Mouse (Mus musculus) neural tube, embryonic 11.5 days (tissue): ENCODE data around the gene Bcas1. TPM values are rescaled to one million over a fixed set of nuclear protein-coding genes. Genes with fewer than 3 reads are reported as not detected.
A peak's percentile ranks its signal among the peaks of the same experiment; 100 is the strongest.

ENCODE experiments used
- ATAC-seq: fragments of 200-750 bp; cut with Nextera tagmentation; 2 replicates; pipeline ENCODE4 v1.8.0; 2017; ENCODE audit warnings: moderate number of reproducible peaks, mild to moderate bottlenecking, moderate TSS enrichment, moderate library complexity; ENCODE audit not compliant: insufficient read depth, low FRiP score, low TSS enrichment
- DNase-seq: peaks from one replicate; pipeline ENCODE4 v3.0.0-alpha.2; 2015; ENCODE audit warnings: low spot score
- H3K27ac ChIP-seq: fragments of 300-500 bp; sonication (generic); 2 replicates; pipeline ENCODE4 v1.5.1; 2014; ENCODE audit warnings: low read depth, mild to moderate bottlenecking, low read length
- H3K27me3 ChIP-seq: fragments of 300-500 bp; sonication (generic); 2 replicates; pipeline ENCODE4 v1.6.1; 2014; ENCODE audit warnings: mild to moderate bottlenecking, low read length, mixed read lengths; ENCODE audit not compliant: control insufficient read depth, insufficient read depth
- H3K36me3 ChIP-seq: fragments of 300-500 bp; sonication (generic); 2 replicates; pipeline ENCODE4 v1.6.1; 2014; ENCODE audit warnings: mild to moderate bottlenecking, low read length, moderate library complexity, mixed read lengths; ENCODE audit not compliant: control insufficient read depth, insufficient read depth
- H3K4me1 ChIP-seq: fragments of 300-500 bp; sonication (generic); 2 replicates; pipeline ENCODE4 v1.6.1; 2014; ENCODE audit warnings: low read length, mixed read lengths; ENCODE audit not compliant: control insufficient read depth, insufficient read depth
- H3K4me2 ChIP-seq: fragments of 300-500 bp; sonication (generic); 2 replicates; pipeline ENCODE4 v1.6.1; 2014; ENCODE audit warnings: low read depth, mild to moderate bottlenecking, moderate library complexity
- H3K4me3 ChIP-seq: fragments of 300-500 bp; sonication (generic); 2 replicates; pipeline ENCODE4 v1.5.1; 2014; ENCODE audit warnings: low read depth, low read length
- H3K9ac ChIP-seq: fragments of 300-500 bp; sonication (generic); 2 replicates; pipeline ENCODE4 v1.6.1; 2014; ENCODE audit warnings: mild to moderate bottlenecking, low read length
- H3K9me3 ChIP-seq: fragments of 300-500 bp; sonication (generic); 2 replicates; pipeline ENCODE4 v1.6.1; 2016; ENCODE audit warnings: low read length; ENCODE audit not compliant: control insufficient read depth
- WGBS: fragments of 180-500 bp; shearing (Covaris S2); extraction: QIAGEN DNeasy Blood & Tissue Kit; methylation state at CpG from one replicate; pipeline ENCODE4 v1.1.7; 2014; 5-methylcytosine and 5-hydroxymethylcytosine counted together
- polyA plus RNA-seq: library from polyadenylated mRNA; unstranded; fragments of >200 nt; fragmentation: Nextera tagmentation; extraction: Ambion mirVana; gene quantifications from 2 replicates; pipeline ENCODE4 v1.2.1, GENCODE M21; 2014

Gene Bcas1
- polyA plus RNA-seq, 1 experiment from 2014 or later, result 1.2 TPM

- Histone ChIP-seq H3K4me3 (no peak overlapping the region), H3K36me3 (no peaks in the 10 kb centered on the region)
Observed at GRCm38 (mm10) chr2:170349096-170349495, 78.5 kb downstream of the Bcas1 start.

GRCm38 (mm10) chr2:170347131-170347765 lies 80.4 kb downstream of the Bcas1 start:
- Histone ChIP-seq H3K4me3 (no peak overlapping the region), H3K4me1 (peaks cover 18% of the 10 kb centered on the region), H3K4me2 (no peak overlapping the region), H3K9ac (no peak overlapping the region), H3K36me3 (no peaks in the 10 kb centered on the region), H3K27me3 (no peaks in the 10 kb centered on the region), H3K27ac (no peak overlapping the region), H3K9me3 (no peaks in the 10 kb centered on the region)
- DNase-seq (peak; percentile 62), ATAC-seq (no peak)
- 53% methylated on average over 8 of the region's 8 CpGs for WGBS

More at GRCm38 (mm10) chr2:170349096-170349495, 78.5 kb downstream of the Bcas1 start:
- Histone ChIP-seq H3K9ac (no peak overlapping the region), H3K27ac (no peak overlapping the region), H3K4me1 (peaks cover 11% of the 10 kb centered on the region), H3K27me3 (no peaks in the 10 kb centered on the region), H3K9me3 (no peaks in the 10 kb centered on the region), H3K4me2 (no peak overlapping the region)
- DNase-seq (no peak), ATAC-seq (no peak)
- 91% methylated on average over 19 of the region's 19 CpGs for WGBS

- no peak overlapping the region; the same call in 1 of the 2 replicates for H3K9ac ChIP-seq
Observed at GRCm38 (mm10) chr2:170345410-170345793, 82.2 kb downstream of the Bcas1 start.

GRCm38 (mm10) chr2:170344502-170345409 lies 82.9 kb downstream of the Bcas1 start:
- Histone ChIP-seq H3K9me3 (no peaks in the 10 kb centered on the region), H3K27me3 (no peaks in the 10 kb centered on the region), H3K27ac (0 out of 2 replicates have a peak overlapping the region, but pooled peaks have one; percentile 11), H3K4me2 (no peak overlapping the region), H3K4me1 (peaks cover 18% of the 10 kb centered on the region), H3K36me3 (no peaks in the 10 kb centered on the region), H3K4me3 (no peak overlapping the region), H3K9ac (peak overlapping the region; percentile 1; the same call in 1 of the 2 replicates)
- DNase-seq, result no peak
- 16% methylated on average over 17 of the region's 18 CpGs for WGBS
- ATAC-seq, result no peak

More at GRCm38 (mm10) chr2:170345410-170345793, 82.2 kb downstream of the Bcas1 start:
- Histone ChIP-seq H3K4me2 (no peak overlapping the region), H3K4me1 (peaks cover 18% of the 10 kb centered on the region), H3K27ac (no peak overlapping the region), H3K9me3 (no peaks in the 10 kb centered on the region), H3K27me3 (no peaks in the 10 kb centered on the region), H3K4me3 (no peak overlapping the region), H3K36me3 (no peaks in the 10 kb centered on the region)
- WGBS, result 1% methylated on average over 5 of the region's 5 CpGs
- DNase-seq, result peak; percentile 50
- peak; percentile 20; the same call in 1 of the 2 replicates for ATAC-seq

GRCm38 (mm10) chr2:170343819-170344317 lies 83.8 kb downstream of the Bcas1 start:
- 50% methylated on average over 10 of the region's 10 CpGs for WGBS
- H3K27me3 ChIP-seq, result no peaks in the 10 kb centered on the region
- DNase-seq (no peak), ATAC-seq (no peak)
- H3K4me3 ChIP-seq, result no peak overlapping the region
- H3K36me3 ChIP-seq, result no peaks in the 10 kb centered on the region
- 0 out of 2 replicates have a peak overlapping the region, but pooled peaks have one; percentile 6 for H3K9ac ChIP-seq
- H3K4me2 ChIP-seq, result no peak overlapping the region
- peak overlapping the region; percentile 60; the same call in 1 of the 2 replicates for H3K27ac ChIP-seq
- peaks cover 18% of the 10 kb centered on the region for H3K4me1 ChIP-seq
- H3K9me3 ChIP-seq, result no peaks in the 10 kb centered on the region

GRCm38 (mm10) chr2:170343133-170343818 lies 84.4 kb downstream of the Bcas1 start:
- no peak overlapping the region for H3K4me2 ChIP-seq
- H3K4me1 ChIP-seq, result peaks cover 18% of the 10 kb centered on the region
- no peaks in the 10 kb centered on the region for H3K27me3 ChIP-seq
- H3K27ac ChIP-seq, result 0 out of 2 replicates have a peak overlapping the region, but pooled peaks have one; percentile 60
- H3K9me3 ChIP-seq, result no peaks in the 10 kb centered on the region
- H3K36me3 ChIP-seq, result no peaks in the 10 kb centered on the region
- no peak for ATAC-seq
- H3K9ac ChIP-seq, result no peak overlapping the region
- peak; percentile 84 for DNase-seq
- WGBS, result 32% methylated on average over 17 of the region's 17 CpGs
- H3K4me3 ChIP-seq, result no peak overlapping the region

- Histone ChIP-seq H3K4me1 (peaks cover 18% of the 10 kb centered on the region), H3K27me3 (no peaks in the 10 kb centered on the region), H3K9ac (no peak overlapping the region), H3K36me3 (no peaks in the 10 kb centered on the region), H3K4me2 (no peak overlapping the region), H3K27ac (no peak overlapping the region), H3K4me3 (no peak overlapping the region), H3K9me3 (no peaks in the 10 kb centered on the region)
- ATAC-seq (no peak), DNase-seq (no peak)
- WGBS, result 89% methylated on average over 12 of the region's 12 CpGs
Observed at GRCm38 (mm10) chr2:170342312-170342830, 85.3 kb downstream of the Bcas1 start.

- ATAC-seq (no peak), DNase-seq (no peak)
- H3K4me2 ChIP-seq, result no peak overlapping the region
- no peak overlapping the region for H3K27ac ChIP-seq
- H3K9me3 ChIP-seq, result no peaks in the 10 kb centered on the region
- H3K4me3 ChIP-seq, result no peak overlapping the region
- H3K9ac ChIP-seq, result no peak overlapping the region
- H3K27me3 ChIP-seq, result no peaks in the 10 kb centered on the region
- WGBS, result 86% methylated on average over 8 of the region's 8 CpGs
- H3K36me3 ChIP-seq, result no peaks in the 10 kb centered on the region
- peaks cover 18% of the 10 kb centered on the region for H3K4me1 ChIP-seq
Observed at GRCm38 (mm10) chr2:170341179-170341578, 86.5 kb downstream of the Bcas1 start.
